Mouse (Mus musculus) myocyte (in vitro differentiated cells): ENCODE results near the gene Ngly1.

Experiments used
- CEBPB ChIP-seq: IDR thresholded peaks from 2 replicates; pipeline ENCODE4 v1.6.1; 2011; ENCODE audit warnings: mild to moderate bottlenecking, moderate library complexity; ENCODE audit not compliant: poor library complexity, insufficient read depth, severe bottlenecking
- POLR2A ChIP-seq: IDR thresholded peaks from one replicate; pipeline ENCODE4 v1.6.1; 2011; ENCODE audit warnings: low read depth, mild to moderate bottlenecking, control low read depth, moderate library complexity; ENCODE audit not compliant: insufficient read length
- POLR2AphosphoS2 ChIP-seq: IDR thresholded peaks from one replicate; pipeline ENCODE4 v1.6.1; 2011; ENCODE audit warnings: low read depth, control low read depth; ENCODE audit not compliant: insufficient read length

DNA sequence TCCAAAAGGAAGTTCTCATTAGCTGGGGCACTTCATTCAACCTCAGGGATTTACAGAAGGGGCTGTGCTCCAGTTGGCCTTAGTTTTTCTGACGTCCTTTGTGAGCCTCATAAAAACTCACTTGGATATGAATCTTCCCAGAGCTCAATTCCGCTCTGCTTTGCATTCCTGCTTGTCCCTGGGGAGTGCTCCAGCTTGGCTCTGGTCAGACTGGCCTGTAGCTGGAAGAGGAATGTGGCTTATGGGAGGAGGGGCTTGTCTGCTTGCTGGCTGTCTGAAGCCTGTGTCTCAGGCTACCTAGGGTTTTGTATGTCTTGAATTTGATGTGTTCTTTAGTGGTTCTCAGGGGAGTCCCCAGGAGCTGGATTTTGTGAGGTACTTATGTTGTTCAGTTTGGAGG is 79.5 kb downstream of the Ngly1 start:
- TF ChIP-seq CEBPB: no peak
- no peak for TF ChIP-seq POLR2A
- no peak for TF ChIP-seq POLR2AphosphoS2
